22 mouse cellular contexts compared by ENCODE assay signal in the genomic region with DNA sequence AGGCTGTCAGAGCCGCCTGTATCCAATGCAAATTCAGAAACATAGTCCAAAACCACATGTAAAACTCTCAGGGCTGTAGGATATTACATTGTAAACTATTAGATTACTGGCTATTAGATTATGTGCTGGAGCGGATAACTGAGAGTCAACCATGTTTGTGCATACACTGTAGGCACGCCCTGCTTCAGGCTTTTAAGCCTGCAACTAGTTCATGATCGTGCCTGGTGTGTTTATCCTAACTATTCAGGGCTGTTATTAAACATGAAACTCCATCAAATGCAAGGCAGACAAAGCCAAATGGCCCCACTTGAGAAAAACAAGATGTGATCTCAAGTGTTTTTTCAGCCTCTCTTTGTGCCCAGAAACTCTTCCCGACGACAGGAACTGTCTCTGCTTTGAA.
A peak's percentile ranks its signal among the peaks of the same experiment; 100 is the strongest.
DNase-seq lines count a peak whose midpoint lies in the region; ATAC-seq lines count a peak whose summit lies in the region.
"Had no signal": no experiment of that assay in that cellular context is flagged by ENCODE, and none has a peak within 500 bp of the region (broad histone marks: within the 10 kb centered on the region; RNA-seq: fewer than 3 reads in every experiment).

No protein-coding gene starts in this region.

- WGBS in kidney, embryonic 15.5 days: 81% methylated on average over 6 of the region's 6 CpGs
- WGBS in embryonic facial prominence, embryonic 10.5 days: 75% methylated on average over 6 of the region's 6 CpGs
- 49% methylated on average over 6 of the region's 6 CpGs for WGBS in stomach, embryonic 14.5 days

- H3K36me3 ChIP-seq in kidney, embryonic 15.5 days: no peaks in the 10 kb centered on the region
- no peaks in the 10 kb centered on the region for H3K36me3 ChIP-seq in embryonic facial prominence, embryonic 10.5 days (replicated peaks)
- H3K36me3 ChIP-seq in stomach, embryonic 14.5 days (ENCODE audit: control insufficient read depth, insufficient read depth, low read length): no peaks in the 10 kb centered on the region
- H3K36me3 ChIP-seq: hindbrain, embryonic 15.5 days had no signal

- ATAC-seq in kidney, embryonic 15.5 days (replicated peaks; ENCODE audit: low FRiP score): no peak
- ATAC-seq in stomach, embryonic 14.5 days (ENCODE audit: insufficient number of reproducible peaks, insufficient read depth, low FRiP score, low read depth): no peak
- ATAC-seq: liver, postnatal 0 days; midbrain, embryonic 16.5 days had no signal

- H3K27me3 ChIP-seq in kidney, embryonic 15.5 days: no peaks in the 10 kb centered on the region
- no peaks in the 10 kb centered on the region for H3K27me3 ChIP-seq in embryonic facial prominence, embryonic 10.5 days (replicated peaks; ENCODE audit: low read depth, poor library complexity, severe bottlenecking)
- no peaks in the 10 kb centered on the region for H3K27me3 ChIP-seq in stomach, embryonic 14.5 days (ENCODE audit: control insufficient read depth, insufficient read depth, low read length)
- H3K27me3 ChIP-seq: CH12.LX; hindbrain, embryonic 15.5 days had no signal

- peaks cover 65% of the 10 kb centered on the region for H3K4me1 ChIP-seq in kidney, embryonic 15.5 days
- H3K4me1 ChIP-seq in embryonic facial prominence, embryonic 10.5 days: peaks cover 74% of the 10 kb centered on the region
- H3K4me1 ChIP-seq in stomach, embryonic 14.5 days (ENCODE audit: control insufficient read depth, insufficient read depth, low read length): peaks cover 54% of the 10 kb centered on the region

- 0 out of 2 replicates have a peak overlapping the region, but pooled peaks have one; percentile 27 for H3K27ac ChIP-seq in kidney, embryonic 15.5 days
- peak overlapping the region; percentile 81 for H3K27ac ChIP-seq in embryonic facial prominence, embryonic 10.5 days (replicated peaks)
- peak overlapping the region; percentile 95; the same call in 1 of the 2 replicates for H3K27ac ChIP-seq in stomach, embryonic 14.5 days (ENCODE audit: low read length)
- H3K27ac ChIP-seq: hindbrain, embryonic 15.5 days had no signal

- H3K4me2 ChIP-seq in kidney, embryonic 15.5 days: no peak overlapping the region
- H3K4me2 ChIP-seq in stomach, embryonic 14.5 days (replicated peaks; ENCODE audit: low read depth, low read length): no peak overlapping the region
- H3K4me2 ChIP-seq: heart, embryonic 11.5 days; hindbrain, embryonic 15.5 days had no signal

- peak; percentile 55 for DNase-seq in heart, adult 11 months
- DNase-seq in heart, postnatal 10 days: no peak
- DNase-seq in kidney, adult 18-20 months: no peak
- no peak for DNase-seq in embryonic facial prominence, embryonic 10.5 days (ENCODE audit: low spot score)
- DNase-seq in cerebellum, postnatal 10 days: no peak
- DNase-seq: adrenal gland, adult 2 months; cerebellum, adult 11 months; cerebellum, postnatal 25 days; gastrocnemius, postnatal 14 days; kidney, adult 9 months; kidney, postnatal 4 days; liver; liver, postnatal 0 days; retina, postnatal 1 day; right cerebral cortex, postnatal 4 days; thymus, postnatal 25 days had no signal

- intact Hi-C loops in heart, postnatal 10 days (cut with DNase I): no loop called here

- H3K9me3 ChIP-seq in kidney, embryonic 15.5 days (replicated peaks): no peaks in the 10 kb centered on the region; the same call in 1 of the 2 replicates
- peaks cover 2% of the 10 kb centered on the region; the same call in 1 of the 2 replicates for H3K9me3 ChIP-seq in embryonic facial prominence, embryonic 10.5 days
- H3K9me3 ChIP-seq in stomach, embryonic 14.5 days (ENCODE audit: control insufficient read depth, low read depth, low read length): peaks cover under 1% of the 10 kb centered on the region; the same call in 1 of the 2 replicates
- H3K9me3 ChIP-seq: hindbrain, embryonic 15.5 days had no signal

- no peak overlapping the region for H3K9ac ChIP-seq in kidney, embryonic 15.5 days
- no peak overlapping the region for H3K9ac ChIP-seq in stomach, embryonic 14.5 days (replicated peaks; ENCODE audit: low read depth, low read length)
- H3K9ac ChIP-seq: hindbrain, embryonic 15.5 days; liver, postnatal 0 days had no signal

- no peak overlapping the region for H3K4me3 ChIP-seq in kidney, embryonic 15.5 days (replicated peaks)
- no peak overlapping the region for H3K4me3 ChIP-seq in embryonic facial prominence, embryonic 10.5 days
- H3K4me3 ChIP-seq in stomach, embryonic 14.5 days (ENCODE audit: low read depth, low read length): no peak overlapping the region
- H3K4me3 ChIP-seq: hindbrain, embryonic 15.5 days had no signal

Comparison
In these comparisons a context has a peak if more than half of its experiments do, and no peak if none do; other contexts are left out.
1. H3K27ac ChIP-seq: peak in every context shown above with its lines; median percentile 95 in stomach, embryonic 14.5 days; 81 in embryonic facial prominence, embryonic 10.5 days; 27 in kidney, embryonic 15.5 days.